Mouse (Mus musculus) midbrain, embryonic 16.5 days (tissue): ENCODE results near the gene Mettl15. TPM values are rescaled to one million over a fixed set of nuclear protein-coding genes. Genes with fewer than 3 reads are reported as not detected.
"Not testable (repeated sequence)": the region's sequence is repeated elsewhere in the genome, so short reads cannot be mapped to it uniquely, and the experiment has no call there.

Experiments
- ATAC-seq: fragments of 200-750 bp; cut with Nextera tagmentation; 2 replicates; pipeline ENCODE4 v1.8.0; 2017; ENCODE audit warnings: moderate TSS enrichment
- H3K27ac ChIP-seq: fragments of 300-500 bp; sonication (generic); 2 replicates; pipeline ENCODE4 v1.5.1; 2014; ENCODE audit warnings: mild to moderate bottlenecking, low read length, mixed read lengths
- H3K27me3 ChIP-seq: fragments of 300-500 bp; sonication (generic); 2 replicates; pipeline ENCODE4 v1.6.1; 2014; ENCODE audit warnings: low read depth, low read length, mixed read lengths; ENCODE audit not compliant: control insufficient read depth, insufficient read depth
- H3K36me3 ChIP-seq: fragments of 300-500 bp; sonication (generic); 2 replicates; pipeline ENCODE4 v1.6.1; 2014; ENCODE audit warnings: mild to moderate bottlenecking, low read length, moderate library complexity, mixed read lengths; ENCODE audit not compliant: control insufficient read depth, insufficient read depth
- H3K4me1 ChIP-seq: fragments of 300-500 bp; sonication (generic); 2 replicates; pipeline ENCODE4 v1.6.1; 2014; ENCODE audit warnings: mild to moderate bottlenecking, low read length, mixed read lengths; ENCODE audit not compliant: control insufficient read depth, insufficient read depth
- H3K4me2 ChIP-seq: fragments of 300-500 bp; sonication (generic); 2 replicates; pipeline ENCODE4 v1.6.1; 2014; ENCODE audit warnings: mild to moderate bottlenecking, low read length, mixed read lengths
- H3K4me3 ChIP-seq: fragments of 300-500 bp; sonication (generic); 2 replicates; pipeline ENCODE4 v1.5.1; 2014; ENCODE audit warnings: low read depth, mild to moderate bottlenecking, low read length, moderate library complexity, mixed read lengths
- H3K9ac ChIP-seq: fragments of 300-500 bp; sonication (generic); 2 replicates; pipeline ENCODE4 v1.6.1; 2014; ENCODE audit warnings: low read depth, low read length, mixed read lengths
- H3K9me3 ChIP-seq: fragments of 300-500 bp; sonication (generic); replicated peaks from 2 replicates; pipeline ENCODE4 v1.6.1; 2014; ENCODE audit warnings: mild to moderate bottlenecking, low read length, mixed read lengths; ENCODE audit not compliant: control insufficient read depth, poor library complexity, severe bottlenecking
- WGBS: fragments of 180-500 bp; shearing (Covaris S2); extraction: QIAGEN DNeasy Blood & Tissue Kit; methylation state at CpG from one replicate; pipeline ENCODE4 v1.1.7; 2014; 5-methylcytosine and 5-hydroxymethylcytosine counted together
- polyA plus RNA-seq: library from polyadenylated mRNA; unstranded; fragments of >200 nt; fragmentation: Nextera tagmentation; extraction: Ambion mirVana; gene quantifications from 2 replicates; pipeline ENCODE4 v1.2.1, GENCODE M21; 2015

The Mettl15 gene
- polyA plus RNA-seq, 1 experiment from 2014 or later = 10.6 TPM

DNA sequence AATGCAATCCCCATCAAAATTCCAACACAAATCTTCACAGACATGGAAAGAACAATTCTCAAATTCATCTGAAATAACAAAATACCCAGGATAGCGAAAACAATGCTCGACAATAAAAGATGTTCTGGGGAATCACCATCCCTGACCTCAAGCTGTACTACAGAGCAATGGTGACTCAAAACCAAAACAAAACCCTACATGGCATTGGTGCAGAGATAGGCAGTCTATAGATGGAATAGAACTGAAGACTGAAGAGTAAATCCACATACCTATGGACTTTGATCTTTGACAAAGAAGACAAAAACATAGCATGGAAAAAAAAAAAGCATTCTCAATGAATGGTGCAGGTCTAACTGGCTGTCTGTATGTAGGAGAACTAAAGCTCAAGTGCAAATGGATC is 59.1 kb downstream of the Mettl15 start:
- Histone ChIP-seq H3K27ac (no peak overlapping the region), H3K27me3 (no peaks in the 10 kb centered on the region), H3K4me2 (no peak overlapping the region), H3K9ac (no peak overlapping the region), H3K9me3 (no peaks in the 10 kb centered on the region), H3K36me3 (no peaks in the 10 kb centered on the region), H3K4me3 (no peak overlapping the region), H3K4me1 (no peaks in the 10 kb centered on the region)
- WGBS = 91% methylated on average over 2 of the region's 2 CpGs
- ATAC-seq = no peak

DNA sequence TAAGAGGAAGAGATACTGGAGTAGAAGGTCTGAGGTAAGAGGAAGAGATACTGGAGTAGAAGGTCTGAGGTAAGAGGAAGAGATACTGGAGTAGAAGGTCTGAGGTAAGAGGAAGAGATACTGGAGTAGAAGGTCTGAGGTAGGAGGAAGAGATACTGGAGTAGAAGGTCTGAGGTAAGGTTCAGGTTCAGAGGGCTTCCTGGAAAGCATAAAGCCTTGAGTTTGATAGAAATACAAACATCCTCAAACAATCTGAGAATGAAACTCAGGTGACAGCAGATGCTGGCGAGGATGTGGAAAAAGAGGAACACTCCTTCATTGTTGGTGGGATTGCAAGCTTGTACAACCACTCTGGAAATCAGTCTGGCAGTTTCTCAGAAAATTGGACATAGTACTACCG is 63.9 kb downstream of the Mettl15 start:
- H3K36me3 ChIP-seq, H3K4me1 ChIP-seq, H3K27me3 ChIP-seq, H3K9me3 ChIP-seq, H3K9ac ChIP-seq, H3K27ac ChIP-seq, H3K4me3 ChIP-seq, ATAC-seq, H3K4me2 ChIP-seq: not testable (repeated sequence)
- 90% methylated on average over 1 of the region's 2 CpGs for WGBS

DNA sequence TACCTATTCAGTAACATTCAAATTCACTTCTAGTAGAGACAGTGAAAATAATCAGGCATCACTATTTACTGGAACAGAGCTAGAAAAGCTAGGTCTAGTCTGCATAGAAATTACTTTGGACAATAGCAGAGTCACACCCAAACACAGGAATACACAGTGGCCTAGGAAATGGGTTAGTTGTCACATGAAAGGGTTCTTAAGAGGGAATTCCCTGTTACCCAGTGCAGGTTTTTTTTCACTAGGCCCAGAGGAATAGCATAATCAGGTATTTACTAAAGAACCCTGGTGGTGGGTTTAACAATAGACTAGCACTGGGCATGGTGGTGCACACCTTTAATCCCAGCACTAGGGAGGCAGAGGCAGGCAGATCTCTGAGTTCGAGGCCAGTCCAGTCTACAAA is 69.9 kb downstream of the Mettl15 start:
- not testable (repeated sequence) for H3K4me1 ChIP-seq, H3K4me2 ChIP-seq, ATAC-seq, H3K4me3 ChIP-seq, H3K9ac ChIP-seq, H3K27me3 ChIP-seq, H3K27ac ChIP-seq, H3K36me3 ChIP-seq, H3K9me3 ChIP-seq
- WGBS = 88% methylated on average over 1 of the region's 1 CpGs

DNA sequence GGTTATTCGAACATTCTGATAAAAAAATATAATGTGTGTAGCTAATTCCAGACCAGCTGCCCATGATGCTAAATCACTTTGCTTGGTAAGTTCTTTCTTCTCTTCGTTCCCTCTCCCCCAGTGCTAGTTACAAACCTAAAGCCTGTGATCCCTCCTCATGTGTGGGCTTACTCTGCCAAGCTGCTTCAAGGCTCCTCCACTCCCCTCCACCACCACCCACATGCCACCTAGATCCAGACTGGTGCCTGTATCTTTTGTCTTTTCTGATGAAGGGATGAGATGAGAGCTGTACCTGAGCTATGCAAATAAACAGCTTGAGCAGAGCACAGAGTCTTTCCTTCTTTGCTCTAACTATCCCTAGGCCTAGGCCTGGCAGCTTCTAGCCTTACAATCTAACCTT is 72.5 kb downstream of the Mettl15 start:
- Histone ChIP-seq H3K4me1 (no peaks in the 10 kb centered on the region), H3K27me3 (no peaks in the 10 kb centered on the region), H3K4me2 (no peak overlapping the region), H3K9ac (no peak overlapping the region), H3K36me3 (no peaks in the 10 kb centered on the region), H3K9me3 (no peaks in the 10 kb centered on the region), H3K4me3 (no peak overlapping the region), H3K27ac (no peak overlapping the region)
- ATAC-seq = no peak
- WGBS = 86% methylated on average over 2 of the region's 2 CpGs

DNA sequence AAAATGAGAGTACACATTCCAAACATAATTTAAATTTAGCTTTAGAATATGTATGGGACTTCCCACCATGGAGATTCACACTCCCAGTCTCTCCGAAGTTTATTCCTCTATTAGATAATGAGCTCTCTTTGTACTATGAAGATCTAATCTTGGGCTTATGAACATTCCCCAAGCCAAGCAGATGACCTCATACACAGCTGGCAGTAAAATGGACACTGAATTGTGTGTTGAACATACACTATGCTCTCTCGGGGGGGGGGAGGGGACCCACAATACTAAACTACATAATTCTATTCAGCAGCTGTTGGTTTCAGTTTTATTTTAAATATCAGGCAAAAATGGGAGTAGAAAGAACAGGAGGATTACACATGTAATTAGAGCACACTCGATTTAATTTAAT is 97.6 kb downstream of the Mettl15 start:
- Histone ChIP-seq H3K4me1 (no peaks in the 10 kb centered on the region), H3K27me3 (no peaks in the 10 kb centered on the region), H3K9me3 (no peaks in the 10 kb centered on the region), H3K4me3 (no peak overlapping the region), H3K9ac (no peak overlapping the region), H3K36me3 (no peaks in the 10 kb centered on the region), H3K4me2 (no peak overlapping the region), H3K27ac (no peak overlapping the region)
- 79% methylated on average over 3 of the region's 3 CpGs for WGBS
- ATAC-seq = no peak

DNA sequence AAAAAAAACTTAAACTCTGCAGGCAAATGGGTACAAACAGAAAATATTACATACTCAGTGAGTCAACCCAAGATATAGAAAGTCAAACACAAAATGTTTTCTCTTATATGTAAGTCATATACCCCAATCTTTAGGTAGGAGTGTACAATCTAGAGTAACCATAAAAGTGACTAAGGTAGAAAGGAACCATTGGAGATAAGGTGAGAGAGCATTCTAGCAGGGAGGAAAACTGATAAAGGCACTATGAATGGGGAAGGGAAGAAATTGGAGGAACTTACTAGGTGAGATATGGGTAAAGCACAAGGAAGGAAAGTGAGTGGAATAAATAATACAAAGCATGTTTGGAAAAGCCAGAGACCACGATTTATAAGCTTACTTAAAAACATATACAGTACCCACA is 122.0 kb downstream of the Mettl15 start:
- WGBS = 70% methylated on average over 1 of the region's 1 CpGs
- H3K4me1 ChIP-seq = 0 out of 2 replicates have a peak, but pooled peaks cover under 1% of the 10 kb centered on the region
- no peak for ATAC-seq
- H3K9ac ChIP-seq = no peak overlapping the region
- H3K4me3 ChIP-seq = no peak overlapping the region
- H3K27ac ChIP-seq = no peak overlapping the region
- H3K27me3 ChIP-seq = no peaks in the 10 kb centered on the region
- no peaks in the 10 kb centered on the region for H3K36me3 ChIP-seq
- H3K4me2 ChIP-seq = no peak overlapping the region
- H3K9me3 ChIP-seq = no peaks in the 10 kb centered on the region

DNA sequence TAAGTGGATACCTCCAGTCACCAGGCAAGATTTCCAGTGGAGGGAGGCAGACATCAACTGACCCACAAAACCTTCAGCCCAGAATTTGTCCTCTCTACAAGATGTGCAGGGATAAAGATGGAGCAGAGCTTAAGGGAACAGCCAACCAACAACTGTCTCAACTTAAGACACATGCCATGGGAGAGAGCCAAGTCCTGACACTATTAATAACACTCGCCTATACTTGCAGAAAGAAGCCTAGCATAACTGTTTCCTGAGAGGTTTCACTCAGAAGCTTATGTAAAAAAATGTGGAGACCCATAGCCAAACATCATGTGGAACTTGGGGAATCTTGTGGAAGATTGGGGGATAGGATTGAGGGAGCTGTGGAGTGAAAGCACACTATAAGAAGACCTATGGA is 124.4 kb downstream of the Mettl15 start:
- H3K4me2 ChIP-seq = no peak overlapping the region
- no peaks in the 10 kb centered on the region for H3K36me3 ChIP-seq
- H3K4me3 ChIP-seq = no peak overlapping the region
- ATAC-seq = no peak
- H3K27ac ChIP-seq = no peak overlapping the region
- 90% methylated on average over 1 of the region's 1 CpGs for WGBS
- H3K4me1 ChIP-seq = 0 out of 2 replicates have a peak, but pooled peaks cover 3% of the 10 kb centered on the region
- H3K27me3 ChIP-seq = no peaks in the 10 kb centered on the region
- H3K9ac ChIP-seq = no peak overlapping the region
- H3K9me3 ChIP-seq = no peaks in the 10 kb centered on the region

DNA sequence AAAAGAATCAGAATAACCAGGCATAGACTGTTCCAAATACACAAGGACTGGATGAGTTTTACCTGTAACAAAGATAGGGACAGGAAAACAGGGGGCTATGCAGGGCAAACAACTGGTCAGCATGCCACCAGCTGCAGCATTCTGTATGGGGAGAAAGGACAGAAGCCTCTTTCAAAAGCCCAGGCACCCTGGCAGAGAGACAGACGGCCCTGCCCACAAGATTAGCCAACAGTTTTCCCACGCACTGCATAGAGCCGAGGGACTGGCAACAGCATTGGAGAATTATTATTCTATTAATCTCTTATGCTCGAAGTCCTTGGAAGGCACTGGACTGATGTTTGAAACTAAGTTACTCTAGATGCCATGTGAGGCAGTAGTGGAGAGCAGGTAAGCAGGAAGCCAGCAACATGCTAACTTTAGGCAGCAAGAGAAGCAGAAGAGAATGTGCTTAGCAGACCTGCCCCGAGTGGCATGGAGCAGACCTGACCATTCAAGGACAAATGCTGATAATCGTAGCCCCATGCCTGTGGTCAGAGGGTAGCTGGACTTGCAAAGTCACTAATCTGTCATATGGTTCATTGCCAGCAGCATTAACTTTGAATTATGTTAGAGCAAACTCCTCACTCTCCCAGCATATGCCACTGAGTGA is 127.0 kb downstream of the Mettl15 start:
- Histone ChIP-seq H3K27me3 (no peaks in the 10 kb centered on the region), H3K4me1 (0 out of 2 replicates have a peak, but pooled peaks cover 3% of the 10 kb centered on the region), H3K9ac (no peak overlapping the region), H3K36me3 (no peaks in the 10 kb centered on the region), H3K4me3 (no peak overlapping the region), H3K4me2 (no peak overlapping the region), H3K27ac (no peak overlapping the region), H3K9me3 (no peaks in the 10 kb centered on the region)
- WGBS = 46% methylated on average over 6 of the region's 6 CpGs
- ATAC-seq = 0 out of 2 replicates have a peak, but pooled peaks have one; percentile 48

DNA sequence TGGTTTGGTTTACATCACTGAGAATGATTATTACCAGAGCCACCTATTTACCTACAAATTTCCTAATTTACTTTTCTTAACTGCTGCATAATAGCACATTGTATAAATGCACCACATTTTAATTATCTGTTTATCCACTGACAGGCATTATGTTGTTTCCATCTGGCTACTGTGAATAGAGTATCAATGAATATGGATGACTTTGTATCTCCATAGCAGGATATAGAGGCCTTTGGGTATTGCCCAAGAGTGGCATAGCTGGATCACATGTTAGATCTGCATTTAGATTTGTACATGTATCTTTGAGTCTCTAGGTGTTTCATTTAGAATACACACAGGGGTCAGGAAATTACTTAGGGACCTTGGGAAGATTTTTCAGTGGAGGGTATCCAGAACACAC is 133.3 kb downstream of the Mettl15 start:
- H3K4me3 ChIP-seq = no peak overlapping the region
- no peak for ATAC-seq

More for the DNA sequence above, 133.3 kb downstream of the Mettl15 start:
- Histone ChIP-seq H3K27ac (no peak overlapping the region), H3K4me1 (no peaks in the 10 kb centered on the region), H3K36me3 (no peaks in the 10 kb centered on the region), H3K4me2 (no peak overlapping the region), H3K9me3 (no peaks in the 10 kb centered on the region), H3K9ac (no peak overlapping the region), H3K27me3 (no peaks in the 10 kb centered on the region)
